Mouse (Mus musculus): ENCODE measurements at regions not wholly inside any gene's neighbourhood (a gene's known extent, or its start where the extent isn't known, plus 50 kb on each side); places are given as distances from the start of the nearest gene placed in this dataset.
"Not testable (repeated sequence)": the region's sequence is repeated elsewhere in the genome, so short reads cannot be mapped to it uniquely, and the experiment has no call there.

- no peak overlapping the region for H3K27ac ChIP-seq (ENCODE audit: low read length)
- no peak for ATAC-seq
- no peaks in the 10 kb centered on the region for H3K9me3 ChIP-seq (ENCODE audit: control insufficient read depth, low read length)
- no peak overlapping the region for H3K4me2 ChIP-seq (ENCODE audit: low read depth, low read length)
- H3K27me3 ChIP-seq (replicated peaks; ENCODE audit: control insufficient read depth, insufficient read depth, low read length) = no peaks in the 10 kb centered on the region
- no peaks in the 10 kb centered on the region for H3K36me3 ChIP-seq (ENCODE audit: control insufficient read depth, insufficient read depth, low read length)
- no peaks in the 10 kb centered on the region for H3K4me1 ChIP-seq (ENCODE audit: control insufficient read depth, insufficient read depth, low read length)
- H3K4me3 ChIP-seq (ENCODE audit: low read length) = no peak overlapping the region
- H3K9ac ChIP-seq (ENCODE audit: low read depth, low read length) = no peak overlapping the region
- WGBS = 39% methylated on average over 2 of the region's 2 CpGs
Measured at GRCm38 (mm10) chr13:7233399-7233798, 584.8 kb upstream of the Pfkp start.

GRCm38 (mm10) chr13:7206626-7207211 is 558.1 kb upstream of the Pfkp start:
- no peak overlapping the region for H3K27ac ChIP-seq (ENCODE audit: low read length)
- no peaks in the 10 kb centered on the region for H3K27me3 ChIP-seq (replicated peaks; ENCODE audit: control insufficient read depth, insufficient read depth, low read length)
- no peaks in the 10 kb centered on the region for H3K36me3 ChIP-seq (ENCODE audit: control insufficient read depth, insufficient read depth, low read length)
- 79% methylated on average over 5 of the region's 5 CpGs for WGBS
- no peaks in the 10 kb centered on the region for H3K4me1 ChIP-seq (ENCODE audit: control insufficient read depth, insufficient read depth, low read length)
- H3K4me3 ChIP-seq (ENCODE audit: low read length) = no peak overlapping the region
- no peaks in the 10 kb centered on the region for H3K9me3 ChIP-seq (ENCODE audit: control insufficient read depth, low read length)
- H3K9ac ChIP-seq (ENCODE audit: low read depth, low read length) = no peak overlapping the region
- no peak overlapping the region for H3K4me2 ChIP-seq (ENCODE audit: low read depth, low read length)
- ATAC-seq = no peak

DNA sequence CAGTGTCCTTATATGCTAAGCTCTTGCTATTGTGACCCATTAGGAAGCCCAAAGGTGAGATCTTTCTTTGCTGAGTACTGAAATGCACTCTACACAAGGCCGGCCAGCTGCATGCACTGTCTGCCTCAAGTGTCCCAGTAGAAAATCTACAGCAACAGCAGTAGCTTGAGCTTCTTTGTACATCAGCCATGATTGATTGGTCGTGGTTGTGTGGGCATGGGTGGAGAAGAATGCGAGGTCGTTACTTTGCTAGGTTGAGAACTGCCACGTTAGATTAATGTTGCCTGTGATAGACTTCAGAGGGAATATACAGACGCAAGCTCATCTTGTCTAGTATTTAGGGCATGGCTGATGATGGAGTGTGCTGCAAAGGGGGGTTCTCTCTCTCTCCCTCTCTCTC is 547.4 kb upstream of the Pfkp start:
- WGBS = 58% methylated on average over 6 of the region's 6 CpGs
- H3K4me1 ChIP-seq (ENCODE audit: control insufficient read depth, insufficient read depth, low read length) = no peaks in the 10 kb centered on the region
- no peak overlapping the region for H3K9ac ChIP-seq (ENCODE audit: low read depth, low read length)

DNA sequence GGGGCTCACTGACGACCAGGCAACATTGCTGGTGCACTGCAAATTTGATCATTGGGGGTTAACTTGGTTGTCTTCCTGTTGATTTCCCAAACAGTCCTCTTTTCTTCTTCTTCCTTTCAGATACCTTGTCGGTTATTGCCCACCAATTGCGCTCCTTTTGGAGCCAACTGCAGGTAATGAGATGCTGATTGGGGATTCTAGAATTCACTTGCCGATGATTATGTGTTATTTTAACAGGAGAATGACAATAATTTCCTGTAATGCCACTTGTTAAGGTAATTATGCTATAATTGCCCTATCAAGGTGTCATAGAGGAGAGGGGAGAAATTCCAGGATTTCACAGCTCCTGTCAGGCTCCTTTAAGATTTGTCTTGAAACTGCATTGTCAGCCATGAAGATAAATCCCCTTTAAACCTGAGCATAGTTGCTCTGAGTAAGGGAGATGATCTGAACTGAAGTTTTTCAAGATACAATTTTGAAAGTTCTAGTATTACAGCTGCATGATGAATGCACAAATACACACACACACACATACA is 533.7 kb upstream of the Pfkp start:
- Histone ChIP-seq H3K9me3 (ENCODE audit: control insufficient read depth, low read length) (no peaks in the 10 kb centered on the region), H3K36me3 (ENCODE audit: control insufficient read depth, insufficient read depth, low read length) (no peaks in the 10 kb centered on the region), H3K4me2 (ENCODE audit: low read depth, low read length) (no peak overlapping the region), H3K27me3 (replicated peaks; ENCODE audit: control insufficient read depth, insufficient read depth, low read length) (no peaks in the 10 kb centered on the region), H3K27ac (ENCODE audit: low read length) (no peak overlapping the region), H3K9ac (ENCODE audit: low read depth, low read length) (no peak overlapping the region), H3K4me3 (ENCODE audit: low read length) (no peak overlapping the region), H3K4me1 (ENCODE audit: control insufficient read depth, insufficient read depth, low read length) (no peaks in the 10 kb centered on the region)
- no peak for ATAC-seq
- WGBS = 73% methylated on average over 4 of the region's 4 CpGs

More for the DNA sequence above, 547.4 kb upstream of the Pfkp start:
- H3K9me3 ChIP-seq (ENCODE audit: control insufficient read depth, low read length) = no peaks in the 10 kb centered on the region
- H3K27me3 ChIP-seq (replicated peaks; ENCODE audit: control insufficient read depth, insufficient read depth, low read length) = no peaks in the 10 kb centered on the region
- H3K36me3 ChIP-seq (ENCODE audit: control insufficient read depth, insufficient read depth, low read length) = no peaks in the 10 kb centered on the region
- no peak for ATAC-seq
- H3K4me3 ChIP-seq (ENCODE audit: low read length) = no peak overlapping the region
- H3K4me2 ChIP-seq (ENCODE audit: low read depth, low read length) = no peak overlapping the region
- no peak overlapping the region for H3K27ac ChIP-seq (ENCODE audit: low read length)

- 71% methylated on average over 9 of the region's 9 CpGs for WGBS
- Histone ChIP-seq H3K9me3 (ENCODE audit: control insufficient read depth, low read length) (no peaks in the 10 kb centered on the region), H3K4me3 (ENCODE audit: low read length) (no peak overlapping the region), H3K9ac (ENCODE audit: low read depth, low read length) (no peak overlapping the region), H3K36me3 (ENCODE audit: control insufficient read depth, insufficient read depth, low read length) (no peaks in the 10 kb centered on the region), H3K27ac (ENCODE audit: low read length) (no peak overlapping the region), H3K4me1 (ENCODE audit: control insufficient read depth, insufficient read depth, low read length) (no peaks in the 10 kb centered on the region), H3K4me2 (ENCODE audit: low read depth, low read length) (no peak overlapping the region), H3K27me3 (replicated peaks; ENCODE audit: control insufficient read depth, insufficient read depth, low read length) (no peaks in the 10 kb centered on the region)
- ATAC-seq = no peak
Measured at GRCm38 (mm10) chr13:7175561-7176160, 527.1 kb upstream of the Pfkp start.

DNA sequence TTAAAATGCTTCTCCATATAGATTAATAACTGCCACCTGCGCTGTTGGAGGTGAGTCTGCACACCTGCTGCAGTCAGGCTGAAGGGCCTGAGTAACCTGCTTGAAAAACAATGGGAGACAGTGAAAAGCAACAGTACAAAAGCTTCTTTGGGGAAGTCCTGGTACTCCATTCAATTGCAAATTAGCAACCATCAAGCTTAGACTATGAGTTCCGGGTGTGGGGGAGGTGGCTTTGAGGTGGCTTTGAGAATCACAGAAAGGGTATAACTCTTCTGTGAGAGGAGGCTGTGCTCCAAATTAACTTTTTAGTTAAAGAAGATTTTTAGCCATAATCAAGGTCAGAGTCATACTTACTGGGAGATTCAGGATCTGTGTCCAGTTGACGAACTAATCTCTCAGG is 521.5 kb upstream of the Pfkp start:
- H3K36me3 ChIP-seq (ENCODE audit: control insufficient read depth, insufficient read depth, low read length); H3K27me3 ChIP-seq (replicated peaks; ENCODE audit: control insufficient read depth, insufficient read depth, low read length); H3K4me1 ChIP-seq (ENCODE audit: control insufficient read depth, insufficient read depth, low read length); H3K27ac ChIP-seq (ENCODE audit: low read length); ATAC-seq; H3K4me2 ChIP-seq (ENCODE audit: low read depth, low read length); H3K9me3 ChIP-seq (ENCODE audit: control insufficient read depth, low read length); H3K4me3 ChIP-seq (ENCODE audit: low read length); H3K9ac ChIP-seq (ENCODE audit: low read depth, low read length): not testable (repeated sequence)
- WGBS = 88% methylated on average over 3 of the region's 3 CpGs

GRCm38 (mm10) chr13:7146337-7146736 is 497.8 kb upstream of the Pfkp start:
- no peak for ATAC-seq
- H3K9ac ChIP-seq (ENCODE audit: low read depth, low read length) = no peak overlapping the region
- H3K27ac ChIP-seq (ENCODE audit: low read length) = no peak overlapping the region
- H3K9me3 ChIP-seq (ENCODE audit: control insufficient read depth, low read length) = no peaks in the 10 kb centered on the region
- no peaks in the 10 kb centered on the region for H3K4me1 ChIP-seq (ENCODE audit: control insufficient read depth, insufficient read depth, low read length)
- no peak overlapping the region for H3K4me2 ChIP-seq (ENCODE audit: low read depth, low read length)
- WGBS = 83% methylated on average over 4 of the region's 4 CpGs
- no peak overlapping the region for H3K4me3 ChIP-seq (ENCODE audit: low read length)
- no peaks in the 10 kb centered on the region for H3K27me3 ChIP-seq (replicated peaks; ENCODE audit: control insufficient read depth, insufficient read depth, low read length)
- no peaks in the 10 kb centered on the region for H3K36me3 ChIP-seq (ENCODE audit: control insufficient read depth, insufficient read depth, low read length)

GRCm38 (mm10) chr13:7110572-7110971 is 462.0 kb upstream of the Pfkp start:
- WGBS = 82% methylated on average over 4 of the region's 4 CpGs
- H3K9ac ChIP-seq (ENCODE audit: low read depth, low read length) = no peak overlapping the region
- no peaks in the 10 kb centered on the region for H3K9me3 ChIP-seq (ENCODE audit: control insufficient read depth, low read length)
- no peak overlapping the region for H3K4me3 ChIP-seq (ENCODE audit: low read length)
- no peaks in the 10 kb centered on the region for H3K4me1 ChIP-seq (ENCODE audit: control insufficient read depth, insufficient read depth, low read length)
- H3K36me3 ChIP-seq (ENCODE audit: control insufficient read depth, insufficient read depth, low read length) = no peaks in the 10 kb centered on the region
- no peak overlapping the region for H3K4me2 ChIP-seq (ENCODE audit: low read depth, low read length)
- H3K27me3 ChIP-seq (replicated peaks; ENCODE audit: control insufficient read depth, insufficient read depth, low read length) = no peaks in the 10 kb centered on the region
- H3K27ac ChIP-seq (ENCODE audit: low read length) = no peak overlapping the region
- no peak for ATAC-seq

- no peak overlapping the region for H3K4me2 ChIP-seq (ENCODE audit: low read depth, low read length)
- H3K4me1 ChIP-seq (ENCODE audit: control insufficient read depth, insufficient read depth, low read length) = no peaks in the 10 kb centered on the region
- no peak overlapping the region for H3K9ac ChIP-seq (ENCODE audit: low read depth, low read length)
- no peaks in the 10 kb centered on the region for H3K36me3 ChIP-seq (ENCODE audit: control insufficient read depth, insufficient read depth, low read length)
- H3K27me3 ChIP-seq (replicated peaks; ENCODE audit: control insufficient read depth, insufficient read depth, low read length) = no peaks in the 10 kb centered on the region
- no peak for ATAC-seq
- no peak overlapping the region for H3K4me3 ChIP-seq (ENCODE audit: low read length)
- 74% methylated on average over 4 of the region's 4 CpGs for WGBS
- no peak overlapping the region for H3K27ac ChIP-seq (ENCODE audit: low read length)
- no peaks in the 10 kb centered on the region for H3K9me3 ChIP-seq (ENCODE audit: control insufficient read depth, low read length)
Measured at GRCm38 (mm10) chr13:7103289-7103688, 454.7 kb upstream of the Pfkp start.
